Mouse (Mus musculus) cerebellum, adult (tissue): ENCODE results near the gene Slc2a4.
A peak's percentile ranks its signal among the peaks of the same experiment; 100 is the strongest.

Source experiments
- ATAC-seq: cut with Nextera tagmentation; 2 replicates; pipeline ENCODE4 v1.9.2; 2017; ENCODE audit warnings: mild to moderate bottlenecking, moderate library complexity, mixed read lengths; ENCODE audit not compliant: insufficient number of reproducible peaks, low FRiP score, low TSS enrichment

Slc2a4 gene

GRCm38 (mm10) chr11:69948066-69948762 is at the start of gene Slc2a4:
TSS of gene Slc2a4 (minus strand) at chr11:69948188.
- ATAC-seq, result no peak

GRCm38 (mm10) chr11:69997070-69997509 is 49.1 kb upstream of the Slc2a4 start:
- no peak for ATAC-seq

DNA sequence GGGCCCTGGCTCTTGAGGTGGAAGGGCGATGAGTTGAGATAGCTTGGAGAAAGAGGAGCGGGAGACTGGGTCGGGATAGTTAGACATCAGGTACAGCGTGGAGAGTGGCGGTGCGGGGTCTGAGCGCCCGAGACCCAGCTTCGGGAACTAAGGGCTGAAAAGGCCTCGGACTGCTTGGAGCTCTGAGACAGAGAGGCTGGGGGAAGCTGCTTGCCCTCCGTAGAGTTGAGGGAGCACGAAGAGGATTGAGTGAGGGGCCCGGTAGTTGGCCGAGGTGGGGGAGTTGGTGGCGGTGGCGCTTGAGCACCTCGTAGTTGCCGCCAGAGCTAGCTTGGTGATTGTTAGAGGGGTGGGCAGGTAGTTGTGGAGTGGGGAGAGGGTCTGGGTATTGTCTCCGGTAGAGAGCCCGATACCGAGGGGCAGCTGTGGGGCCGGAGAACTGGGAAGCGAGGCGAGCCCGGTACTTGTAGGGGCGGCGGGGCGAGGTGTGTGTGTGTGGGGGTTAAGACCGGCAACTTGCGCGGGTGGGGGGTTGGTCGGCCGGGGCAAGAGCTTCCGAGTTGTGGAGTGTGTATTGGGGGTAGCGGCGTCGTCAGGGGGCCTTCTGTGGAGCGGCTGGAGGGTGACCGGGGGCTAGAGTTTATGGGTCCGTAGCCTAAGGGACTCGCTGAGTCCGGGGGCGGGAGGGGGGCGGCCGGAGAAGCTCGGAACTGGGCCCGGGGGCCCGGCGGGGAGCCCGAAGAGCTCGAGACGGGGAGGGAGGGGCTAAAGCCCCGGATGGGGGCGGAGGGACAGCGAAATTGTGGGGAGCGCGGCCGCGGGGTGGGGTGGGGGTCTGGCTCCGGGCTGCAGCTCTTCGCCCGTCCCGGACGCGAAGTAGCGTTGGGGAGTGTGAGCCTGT is 48.4 kb upstream of the Slc2a4 start:
- no peak for ATAC-seq

GRCm38 (mm10) chr11:69995391-69995960 is 47.5 kb upstream of the Slc2a4 start, which contains the start of gene Phf23:
TSS of gene Phf23 (plus strand) at chr11:69995777.
- ATAC-seq, result peak; percentile 67

DNA sequence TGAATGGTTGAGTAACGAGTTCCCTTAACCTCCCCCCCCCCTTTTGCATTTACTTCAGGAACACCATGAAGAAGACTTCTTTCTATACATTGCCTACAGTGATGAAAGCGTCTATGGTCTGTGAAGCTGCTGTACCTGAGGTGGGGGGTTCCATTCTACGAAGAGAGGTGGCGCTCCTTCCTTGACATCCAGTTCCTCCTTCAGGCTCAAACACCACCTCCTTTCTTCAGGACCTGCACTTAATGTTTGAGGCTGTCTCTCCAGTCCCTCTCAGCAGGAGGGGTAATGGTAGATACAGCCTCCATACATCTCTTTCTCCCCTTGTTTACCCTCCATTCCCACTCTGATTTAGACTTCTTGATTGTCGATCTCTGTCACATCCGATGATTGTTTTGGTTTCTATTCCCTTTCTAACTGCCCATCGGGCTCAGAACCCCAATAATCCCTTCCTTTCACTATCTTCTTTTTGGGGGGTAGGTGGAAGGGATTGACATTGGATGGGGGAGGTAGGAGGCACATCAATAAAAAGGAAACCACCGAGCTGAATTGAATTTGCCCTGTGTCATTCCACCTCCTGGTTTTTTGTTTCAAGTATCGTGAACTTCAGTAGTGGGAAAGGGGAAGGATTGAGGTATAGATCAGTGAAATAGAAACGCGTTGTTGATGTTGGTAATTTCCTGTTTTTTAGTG is 46.6 kb upstream of the Slc2a4 start:
- no peak for ATAC-seq

DNA sequence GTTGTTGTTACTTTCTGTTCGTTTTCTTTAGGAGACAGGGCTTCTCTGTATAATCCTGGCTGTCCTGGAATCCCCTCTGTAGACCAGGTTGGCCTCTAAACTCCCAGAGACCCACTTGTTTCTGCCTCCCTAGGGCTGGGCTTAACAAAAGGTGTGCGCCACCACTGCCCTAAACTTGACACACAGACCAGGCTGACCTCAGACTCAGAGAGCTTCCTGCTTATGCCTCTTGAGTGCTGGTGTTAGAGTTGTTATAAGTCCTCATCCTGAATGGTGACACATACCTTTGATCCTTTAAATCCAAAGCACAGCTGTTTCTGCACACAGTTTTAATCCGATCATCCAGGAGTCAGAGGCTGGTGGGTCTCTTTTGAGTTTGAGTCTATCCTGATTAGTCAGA is 44.9 kb upstream of the Slc2a4 start:
- ATAC-seq, result no peak

DNA sequence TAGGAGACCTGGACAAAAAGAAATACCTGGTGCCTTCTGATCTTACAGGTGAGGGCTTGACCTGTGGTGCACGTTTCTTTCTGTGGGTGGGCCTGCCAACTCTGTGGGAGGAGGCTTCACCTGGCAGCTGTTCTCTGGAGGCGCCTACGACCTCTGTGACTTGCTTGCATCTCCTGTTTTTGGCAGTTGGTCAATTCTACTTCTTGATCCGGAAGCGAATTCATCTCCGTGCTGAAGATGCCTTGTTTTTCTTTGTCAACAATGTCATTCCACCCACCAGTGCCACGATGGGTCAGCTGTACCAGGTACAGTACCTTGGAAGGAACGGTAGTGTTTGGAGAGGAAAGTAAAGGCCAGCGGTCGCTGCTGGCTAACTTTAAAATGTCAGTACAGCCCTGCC is 44.4 kb upstream of the Slc2a4 start:
- no peak for ATAC-seq

DNA sequence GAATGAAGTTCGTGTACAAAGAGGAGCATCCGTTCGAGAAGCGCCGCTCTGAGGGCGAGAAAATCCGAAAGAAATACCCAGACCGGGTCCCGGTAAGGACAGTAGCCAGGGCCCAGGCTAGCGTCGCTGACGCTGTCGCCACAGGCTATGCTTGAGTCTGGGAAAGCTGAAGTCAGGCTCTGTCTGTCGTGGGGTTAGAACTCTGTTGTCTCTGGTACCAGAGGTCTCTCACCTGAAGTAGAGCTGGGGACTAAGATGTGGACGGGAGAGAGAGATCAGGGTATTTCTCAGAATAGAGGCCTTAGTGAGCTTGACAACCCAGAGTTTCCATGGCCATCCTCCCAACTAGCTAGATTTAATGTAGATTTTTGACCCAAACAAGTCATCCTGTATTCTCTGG is 43.7 kb upstream of the Slc2a4 start:
- no peak for ATAC-seq

DNA sequence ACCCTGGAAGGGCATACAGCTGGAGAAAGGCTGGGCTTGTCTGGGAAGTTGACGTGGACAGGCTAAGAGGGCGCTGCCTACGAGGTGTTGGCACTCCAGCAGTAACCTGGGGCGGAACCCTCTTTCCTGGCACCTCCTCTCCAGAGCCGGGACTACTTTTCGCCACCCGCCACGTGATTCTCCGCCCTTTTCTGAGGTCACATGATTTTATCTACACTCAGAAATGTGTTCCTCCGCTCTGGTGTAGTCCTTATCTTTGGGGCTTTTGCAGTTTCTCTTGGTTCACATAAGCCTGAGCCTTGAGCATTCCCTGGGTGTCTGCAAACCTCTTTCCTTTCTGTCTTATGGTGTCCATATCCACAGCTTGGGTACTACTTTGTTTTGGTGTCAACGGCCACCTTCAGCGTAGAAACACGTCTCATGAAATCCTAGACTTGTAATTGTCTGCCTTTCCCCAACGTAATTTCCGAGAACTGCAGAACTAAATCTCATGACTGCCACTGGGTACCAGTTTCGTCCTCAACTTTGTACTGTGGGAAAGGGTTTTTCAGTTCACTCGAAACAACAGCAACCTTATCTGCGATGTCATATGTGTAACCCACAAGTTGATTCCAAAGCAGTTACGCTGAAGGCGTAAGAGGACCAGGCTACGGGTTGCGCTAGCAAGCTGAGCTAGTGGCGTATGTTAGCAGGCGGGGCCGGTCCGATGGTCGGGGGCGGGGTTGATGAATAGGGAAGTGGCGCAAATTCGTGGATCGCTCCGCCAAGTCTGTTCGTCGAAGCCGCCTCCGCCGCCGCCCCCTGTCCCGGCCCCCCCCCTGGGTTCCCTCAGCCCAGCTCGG is 43.1 kb upstream of the Slc2a4 start, which contains the start of gene Gabarap:
Gene Gabarap (plus strand): TSS at position 294 of the 842 bp plus-strand sequence.
- ATAC-seq, result peak; percentile 66; the same call in 1 of the 2 replicates

GRCm38 (mm10) chr11:69989949-69990348 is 42.0 kb upstream of the Slc2a4 start:
- no peak for ATAC-seq

DNA sequence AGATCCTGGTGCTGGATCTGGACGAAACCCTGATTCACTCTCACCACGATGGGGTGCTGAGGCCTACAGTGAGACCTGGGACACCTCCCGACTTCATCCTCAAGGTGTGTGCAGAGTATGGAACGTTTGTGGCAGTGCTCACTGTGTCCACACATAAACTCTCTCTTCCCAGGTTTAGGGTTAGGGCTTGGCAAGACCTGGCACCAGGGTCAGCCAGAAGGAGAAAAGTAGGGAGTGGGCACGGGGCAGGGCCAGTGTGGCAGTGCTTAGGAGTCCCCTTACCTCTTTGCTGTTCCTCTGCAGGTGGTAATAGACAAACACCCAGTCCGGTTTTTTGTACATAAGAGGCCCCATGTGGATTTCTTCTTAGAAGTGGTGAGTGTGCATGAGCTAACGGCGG is 36.4 kb upstream of the Slc2a4 start:
- no peak for ATAC-seq

DNA sequence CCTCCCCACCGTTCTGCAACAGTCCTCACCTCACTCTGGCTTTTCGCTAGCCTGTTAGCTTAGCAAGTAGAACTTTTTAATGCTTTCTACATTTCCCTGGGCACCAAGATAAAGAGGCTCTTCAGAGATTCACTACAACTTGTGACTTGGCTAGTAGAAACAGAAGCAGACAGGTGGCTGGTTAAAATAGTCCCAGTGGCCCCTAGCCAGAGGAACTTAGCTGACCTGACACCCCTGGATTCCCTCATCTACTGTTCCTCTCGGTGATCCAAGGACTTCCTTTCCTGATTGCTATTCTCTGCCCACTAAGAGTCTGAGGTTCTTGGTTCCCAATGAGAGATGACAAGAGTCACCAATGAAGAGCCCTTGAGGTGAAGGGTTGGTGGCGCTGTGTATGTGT is 35.4 kb upstream of the Slc2a4 start:
- no peak for ATAC-seq

- no peak for ATAC-seq
Measured at GRCm38 (mm10) chr11:69982877-69983276, 34.9 kb upstream of the Slc2a4 start.

DNA sequence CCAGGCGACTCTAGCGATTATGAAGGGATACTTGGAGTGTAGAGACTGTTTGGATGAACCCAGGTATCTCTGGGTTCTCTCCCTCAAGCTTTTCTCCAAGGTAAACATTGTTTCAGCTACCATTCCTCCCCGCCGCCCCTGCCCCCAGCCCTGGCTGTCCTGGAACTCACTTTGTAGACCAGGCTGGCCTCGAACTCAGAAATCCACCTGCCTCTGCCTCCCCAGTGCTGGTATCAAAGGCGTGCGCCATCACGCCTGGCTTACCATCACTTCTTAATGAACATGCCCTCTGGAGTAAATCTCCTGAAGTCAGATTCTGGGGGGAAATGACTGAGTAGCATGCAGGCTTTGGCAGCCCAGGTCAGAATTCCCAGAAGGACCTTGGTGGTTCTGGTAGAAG is 34.2 kb upstream of the Slc2a4 start, which contains the start of gene Elp5:
Gene Elp5 (minus strand): TSS at position 293 of the 400 bp plus-strand sequence.
- ATAC-seq, result no peak

DNA sequence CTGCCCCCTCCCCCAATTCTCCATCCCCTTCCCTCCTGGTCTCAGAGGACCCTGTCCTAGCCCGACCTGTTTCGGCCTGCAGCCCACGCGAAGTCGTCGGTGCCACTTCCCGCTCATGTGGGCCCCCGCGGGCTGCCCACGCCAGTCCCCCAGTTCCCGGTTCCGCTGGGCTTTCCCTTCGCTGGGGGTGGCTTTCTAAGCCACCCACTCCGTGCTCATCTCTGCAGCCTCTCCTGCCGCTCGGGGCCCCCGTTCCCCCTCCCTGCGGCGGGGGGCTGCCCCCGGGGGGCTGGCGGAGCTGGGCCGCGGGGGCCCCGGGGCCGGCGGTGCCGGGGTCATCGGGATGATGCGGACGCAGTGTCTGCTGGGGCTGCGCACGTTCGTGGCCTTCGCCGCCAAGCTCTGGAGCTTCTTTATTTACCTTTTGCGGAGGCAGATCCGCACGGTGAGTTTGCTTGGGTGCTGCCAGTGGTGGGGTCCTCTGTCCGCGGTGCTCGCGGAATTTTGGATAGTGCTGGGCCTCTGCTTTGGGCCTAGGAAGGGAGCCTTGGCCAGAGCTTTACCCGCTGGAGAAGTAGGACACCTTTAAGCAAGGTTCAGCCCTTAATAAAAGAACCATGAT is 33.3 kb upstream of the Slc2a4 start, which contains the start of gene Ctdnep1:
Gene Ctdnep1 (plus strand): TSS at position 16 of the 622 bp plus-strand sequence.
- ATAC-seq, result no peak

GRCm38 (mm10) chr11:69980196-69981140 is 32.5 kb upstream of the Slc2a4 start:
- peak; percentile 91 for ATAC-seq

DNA sequence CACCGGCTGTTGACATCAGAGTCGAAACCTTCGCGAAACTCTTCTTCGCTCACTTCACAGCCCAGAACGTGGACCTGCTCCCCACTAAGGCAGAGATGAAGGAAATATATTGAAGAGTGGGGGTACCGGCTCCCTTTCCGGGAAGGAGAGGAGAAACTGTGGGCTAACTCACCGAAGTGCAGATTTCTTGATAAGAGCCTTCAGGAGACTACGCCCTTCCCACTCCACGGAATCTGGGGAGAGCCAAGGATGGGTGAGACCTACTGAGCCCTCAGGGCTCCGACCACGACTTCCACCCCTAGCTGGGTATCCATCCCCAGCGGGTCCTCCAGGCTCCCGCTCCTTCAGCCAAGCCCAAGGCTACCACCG is 31.8 kb upstream of the Slc2a4 start:
- 0 out of 2 replicates have a peak, but pooled peaks have one; percentile 11 for ATAC-seq

GRCm38 (mm10) chr11:69976271-69976670 is 28.3 kb upstream of the Slc2a4 start:
- ATAC-seq, result no peak
